8 mouse cellular contexts compared by ENCODE assay signal in the genomic region with DNA sequence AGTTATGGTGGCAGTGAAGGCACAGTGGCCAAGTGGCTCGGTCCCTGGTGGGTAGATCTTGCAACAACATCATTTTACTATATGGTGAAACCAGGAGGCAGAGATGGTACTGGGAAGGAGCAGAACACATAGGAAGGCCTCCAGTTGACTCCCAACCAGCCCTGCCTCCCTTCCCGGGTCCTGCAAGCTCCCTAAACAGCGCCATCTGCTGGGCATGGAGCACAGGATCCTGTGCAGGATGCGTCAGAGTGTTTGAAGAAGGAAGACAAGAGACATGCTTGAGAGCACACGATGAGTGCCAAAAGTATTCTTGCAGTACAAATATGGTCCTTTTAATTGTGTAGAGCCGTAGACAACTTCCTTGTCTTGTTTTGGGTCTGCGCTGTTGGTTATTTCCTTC. TPM values are rescaled to one million over a fixed set of nuclear protein-coding genes. Genes with fewer than 3 reads are reported as not detected.
DNase-seq lines count a peak whose midpoint lies in the region; ATAC-seq and TF ChIP-seq lines count a peak whose summit lies in the region.

No protein-coding gene starts in this region.

- DNase-seq in heart, postnatal 0 days (ENCODE audit: low spot score) = peak; percentile 36
- DNase-seq in heart, embryonic 10.5 days (ENCODE audit: low spot score) = no peak
- peak; percentile 29 for DNase-seq in thymus, adult 2 months
- DNase-seq in thymus, adult 18-20 months = no peak
- peak; percentile 85 for DNase-seq in embryo, embryonic 10 days (ENCODE audit: low spot score)
- peak; percentile 79 to 80 for DNase-seq in kidney, postnatal 25 days
- peak; percentile 53 for DNase-seq in retina, postnatal 7 days (ENCODE audit: low read depth, low spot score)
- DNase-seq in frontal cortex, postnatal 14 days (ENCODE audit: low spot score in 2 of 2) = no peak

- H3K9me3 ChIP-seq in heart, postnatal 0 days (replicated peaks; ENCODE audit: control insufficient read depth, low read length) = no peaks in the 10 kb centered on the region
- no peaks in the 10 kb centered on the region for H3K9me3 ChIP-seq in heart, embryonic 10.5 days

- no peak overlapping the region for H3K4me3 ChIP-seq in heart, postnatal 0 days (ENCODE audit: low read depth, low read length)
- no peak overlapping the region for H3K4me3 ChIP-seq in heart, embryonic 10.5 days
- H3K4me3 ChIP-seq in thymus, adult 2 months (ENCODE audit: control insufficient read depth, insufficient read depth, low read length) = no peak overlapping the region

- no peaks in the 10 kb centered on the region for H3K36me3 ChIP-seq in heart, postnatal 0 days (replicated peaks; ENCODE audit: control insufficient read depth, insufficient read depth, low read length)
- H3K36me3 ChIP-seq in heart, embryonic 10.5 days = no peaks in the 10 kb centered on the region
- no peaks in the 10 kb centered on the region for H3K36me3 ChIP-seq in thymus, adult 2 months (ENCODE audit: control insufficient read depth, insufficient read depth, low read length)

- peak; percentile 67 for TF ChIP-seq CTCF in heart, postnatal 0 days (IDR thresholded peaks at IDR 0.05; ENCODE audit: low read depth)
- no peak for TF ChIP-seq CTCF in thymus, adult 2 months (IDR thresholded peaks at IDR 0.05; ENCODE audit: borderline replicate concordance, control insufficient read depth, extremely low read depth, insufficient read depth, low read length, poor library complexity)

- no peaks in the 10 kb centered on the region for H3K27me3 ChIP-seq in heart, postnatal 0 days (ENCODE audit: control insufficient read depth, insufficient read depth, low read length)
- peaks cover 4% of the 10 kb centered on the region; the same call in 1 of the 2 replicates for H3K27me3 ChIP-seq in heart, embryonic 10.5 days (ENCODE audit: insufficient read depth, poor library complexity, severe bottlenecking)
- H3K27me3 ChIP-seq in thymus, adult 2 months (ENCODE audit: control insufficient read depth, insufficient read depth, low read length) = no peaks in the 10 kb centered on the region

- no peak overlapping the region for H3K4me2 ChIP-seq in heart, postnatal 0 days (ENCODE audit: low read depth, low read length)

- no peak overlapping the region for H3K27ac ChIP-seq in heart, postnatal 0 days (ENCODE audit: low read depth)
- no peak overlapping the region for H3K27ac ChIP-seq in heart, embryonic 10.5 days
- no peak overlapping the region for H3K27ac ChIP-seq in thymus, adult 2 months (ENCODE audit: control insufficient read depth, insufficient read depth, low read length)

- TF ChIP-seq EP300 in heart, postnatal 0 days (IDR thresholded peaks at IDR 0.05; ENCODE audit: low read depth) = no peak

- H3K9ac ChIP-seq in heart, postnatal 0 days (replicated peaks; ENCODE audit: low read depth, low read length) = no peak overlapping the region

- 48% methylated on average over 7 of the region's 7 CpGs for WGBS in heart, postnatal 0 days
- WGBS in heart, embryonic 10.5 days = 51% methylated on average over 7 of the region's 7 CpGs
- 79% methylated on average over 7 of the region's 7 CpGs for WGBS in thymus, adult 2 months

- no peak for TF ChIP-seq POLR2A in thymus, adult 2 months (IDR thresholded peaks at IDR 0.05; ENCODE audit: control insufficient read depth, extremely low read depth, insufficient read depth, low read length, poor library complexity)

- H3K4me1 ChIP-seq in heart, postnatal 0 days (ENCODE audit: control insufficient read depth, insufficient read depth) = no peaks in the 10 kb centered on the region
- H3K4me1 ChIP-seq in heart, embryonic 10.5 days = peaks cover 14% of the 10 kb centered on the region; the same call in 1 of the 2 replicates
- peaks cover 2% of the 10 kb centered on the region; the same call in 1 of the 2 replicates for H3K4me1 ChIP-seq in thymus, adult 2 months (replicated peaks; ENCODE audit: control insufficient read depth, insufficient read depth, low read length)

- ATAC-seq in heart, postnatal 0 days (ENCODE audit: insufficient read depth, low read depth) = no peak

RNA-seq across cellular contexts. Expression of a gene that starts 49.3 kb away (rescaled TPM):
- 15.4 and 18.2 TPM in 2 replicates for total RNA-seq in heart, postnatal 0 days (2014; rRNA removed; ENCODE audit: low replicate concordance)
- polyA plus RNA-seq in heart, postnatal 0 days (2015; fragmentation: Nextera tagmentation; extraction: Ambion mirVana) = 2.0 and 2.1 TPM in 2 replicates
- polyA plus RNA-seq in heart, embryonic 10.5 days (2016; fragmentation: Nextera tagmentation; extraction: Ambion mirVana) = 3.1 and 5.0 TPM in 2 replicates
- polyA plus RNA-seq in thymus, adult 2 months (2012; rRNA removed) = 2.8 and 4.6 TPM in 2 replicates

Comparison
In these comparisons a context has a peak if more than half of its experiments do, and no peak if none do; other contexts are left out.
1. DNase-seq: peak in heart, postnatal 0 days (single experiment), thymus, adult 2 months (single experiment), embryo, embryonic 10 days (single experiment), kidney, postnatal 25 days (2 of 2) and retina, postnatal 7 days (single experiment); none in heart, embryonic 10.5 days (single experiment), thymus, adult 18-20 months (0 of 2) and frontal cortex, postnatal 14 days (0 of 2).